Mouse (Mus musculus) embryonic fibroblast, embryonic 13.5 days (primary cell): ENCODE data around the gene Lrg1.

Experiments
- CTCF ChIP-seq: IDR thresholded peaks from 2 replicates; pipeline ENCODE4 v1.5.1; 2011; ENCODE audit warnings: mild to moderate bottlenecking, control low read depth, low read length, moderate library complexity, borderline replicate concordance; ENCODE audit not compliant: insufficient read depth
- POLR2A ChIP-seq: IDR thresholded peaks from 2 replicates; pipeline ENCODE4 v1.6.1; 2011; ENCODE audit warnings: low read depth, mild to moderate bottlenecking, control low read depth, low read length, moderate library complexity

DNA sequence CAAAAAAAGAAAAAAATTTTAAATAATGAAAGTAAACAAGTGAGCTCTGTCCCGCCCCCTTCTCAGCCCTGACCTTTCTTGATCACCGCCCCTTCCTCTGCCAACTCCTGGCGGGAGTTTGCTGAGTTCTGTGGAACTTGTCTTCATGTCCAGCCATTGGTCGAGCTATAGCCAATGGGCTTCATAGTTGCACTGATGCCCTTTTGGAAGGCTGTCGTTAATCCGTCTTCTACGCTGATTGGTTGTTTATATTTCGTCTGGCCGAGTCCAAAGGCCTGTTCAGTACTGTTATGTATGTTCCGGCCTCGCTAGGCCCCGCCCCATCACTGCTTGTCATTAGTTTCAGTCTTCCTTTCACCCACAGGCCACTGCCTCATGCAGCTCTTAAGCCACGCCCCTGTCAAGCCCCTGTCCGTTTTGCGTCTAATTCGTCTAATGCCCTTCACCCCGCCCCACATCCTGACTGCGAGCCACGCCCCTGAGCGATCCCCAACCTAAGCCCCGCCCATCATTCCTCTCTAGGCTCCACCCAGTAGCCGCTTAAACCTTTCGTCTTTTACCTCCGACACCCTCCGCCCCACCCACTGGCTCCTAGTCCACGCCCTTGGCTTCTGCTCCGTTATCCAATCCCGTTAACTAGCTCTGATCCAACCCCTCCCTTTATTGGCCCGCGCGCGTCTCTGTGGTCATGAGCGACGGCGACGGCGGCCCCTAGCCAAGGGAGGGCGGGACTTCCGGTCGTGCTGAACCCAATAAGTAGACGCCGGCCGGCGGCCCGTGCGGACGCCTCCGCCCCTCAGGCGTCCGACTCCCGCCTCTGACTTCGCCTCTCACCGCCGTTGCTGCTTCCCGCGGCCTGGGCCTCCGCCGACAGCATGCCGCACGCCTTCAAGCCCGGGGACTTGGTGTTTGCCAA is 42.7 kb downstream of the Lrg1 start, which contains the start of gene Hdgfl2:
- no peak for TF ChIP-seq CTCF
- peak; percentile 98 for TF ChIP-seq POLR2A
